Mouse (Mus musculus): ENCODE data around the gene Nr2e1.

The Nr2e1 gene

DNA sequence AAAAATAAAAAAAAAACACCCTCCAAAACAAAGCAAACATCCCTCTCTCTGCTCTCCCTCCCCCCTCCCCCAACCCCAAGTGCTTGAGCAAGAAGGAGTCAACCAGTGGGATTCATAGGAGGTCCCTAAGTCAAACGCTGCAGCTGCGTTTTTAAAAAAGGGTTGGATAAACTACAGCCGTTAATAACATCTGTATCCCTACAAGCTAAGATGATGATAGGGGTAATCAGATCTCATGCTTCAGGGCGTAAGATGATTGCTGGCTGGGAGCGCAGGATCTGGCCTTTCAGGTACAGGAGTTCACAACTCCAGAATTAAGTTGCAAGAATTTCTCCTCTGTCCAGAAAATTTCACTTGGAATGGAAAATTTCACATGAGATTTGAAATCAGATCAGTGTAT is 6.1 kb upstream of the Nr2e1 start:
- DNase-seq (ENCODE audit: extremely low read depth, insufficient read length, low spot score), result no peak

DNA sequence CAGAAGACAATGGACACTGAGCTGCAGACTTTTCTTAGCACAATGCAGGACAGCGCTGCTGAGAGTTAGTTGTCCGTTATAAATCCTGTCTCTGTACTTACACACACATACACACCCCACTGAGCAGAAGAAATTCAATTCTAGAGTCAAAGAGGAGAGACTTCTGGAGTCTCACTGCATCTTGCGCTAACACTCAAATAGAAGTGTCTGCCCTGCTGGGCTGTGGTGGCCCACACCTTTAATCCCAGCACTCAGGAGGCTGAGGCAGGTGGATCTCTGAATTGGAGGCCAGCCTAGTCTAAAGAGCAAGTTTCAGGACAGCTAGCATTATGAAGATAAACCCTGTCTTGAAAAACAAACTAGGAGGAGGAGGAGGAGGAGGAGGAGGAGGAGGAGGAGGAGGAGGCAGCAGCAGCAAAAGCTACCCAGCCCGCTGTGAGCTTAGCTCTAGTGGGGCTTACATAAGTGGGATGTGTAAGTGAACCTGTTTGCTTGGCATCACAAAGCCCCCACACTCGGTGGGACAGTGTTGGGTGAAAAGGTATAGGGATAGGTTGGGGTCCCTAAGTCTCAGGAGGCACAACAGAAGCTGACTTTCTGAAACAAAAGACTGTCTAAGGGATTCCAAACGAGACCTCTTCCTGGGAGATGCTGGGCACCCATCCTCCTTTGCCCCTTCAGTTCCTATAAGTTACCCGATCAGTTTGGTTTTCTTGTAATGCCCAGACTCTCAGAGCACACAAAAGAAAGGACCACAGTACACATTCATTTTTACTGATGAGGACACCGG is 4.7 kb upstream of the Nr2e1 start:
- no peak for DNase-seq (ENCODE audit: extremely low read depth, insufficient read length, low spot score)

DNA sequence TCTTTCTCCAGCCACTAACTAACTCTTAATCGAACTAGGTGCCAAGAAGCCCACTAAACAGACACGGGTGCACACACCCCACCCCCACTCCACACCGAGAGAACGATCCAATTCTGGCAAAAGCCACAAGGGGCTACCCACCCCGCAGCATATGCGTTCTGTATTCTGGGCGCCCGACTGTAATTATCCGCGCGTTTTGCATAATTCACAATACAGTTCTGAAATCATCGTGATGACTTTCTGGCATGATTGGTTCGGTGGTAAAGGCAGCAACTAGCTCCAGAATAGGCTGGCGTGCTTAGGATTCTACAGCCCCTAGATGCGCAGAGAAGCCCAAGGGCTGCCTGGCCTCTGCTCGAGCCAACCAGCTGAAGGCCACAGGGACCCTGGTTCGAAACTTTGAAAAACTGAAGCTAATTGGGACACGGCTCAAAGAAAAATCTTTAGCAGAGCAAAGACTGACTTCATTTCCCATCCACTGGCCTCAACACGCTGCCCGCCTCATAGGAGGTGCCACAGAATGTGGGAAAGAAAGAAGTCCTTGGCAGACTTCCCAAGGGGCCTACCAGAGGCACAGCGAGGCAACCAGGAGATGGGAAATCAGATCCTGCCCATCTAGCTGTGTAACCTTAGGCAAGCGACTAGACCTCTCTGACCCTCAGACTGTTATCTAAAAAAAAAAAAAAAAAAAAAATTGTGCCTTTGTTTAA is 2.3 kb upstream of the Nr2e1 start:
- DNase-seq (ENCODE audit: extremely low read depth, insufficient read length, low spot score), result no peak

DNA sequence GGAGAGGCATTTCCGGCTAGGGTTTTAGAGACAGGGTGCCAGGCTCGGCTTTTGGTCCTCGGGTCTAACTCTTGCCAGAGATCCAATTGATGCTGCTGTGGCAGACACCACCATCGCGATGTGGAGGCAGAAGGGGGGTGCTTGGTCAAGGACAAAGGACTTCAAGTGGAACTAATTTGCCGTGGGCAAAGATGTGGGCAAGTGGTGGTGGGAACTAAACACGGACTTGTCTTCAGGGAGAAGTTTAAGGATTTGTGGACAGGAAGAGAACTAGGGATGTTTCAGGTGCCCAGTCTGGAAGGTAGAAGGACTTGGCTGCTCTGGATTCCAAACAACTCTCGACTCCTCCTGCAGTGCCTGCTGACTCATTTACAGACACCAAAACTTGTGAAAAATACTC is 1.7 kb upstream of the Nr2e1 start:
- DNase-seq (ENCODE audit: extremely low read depth, insufficient read length, low spot score), result no peak

DNA sequence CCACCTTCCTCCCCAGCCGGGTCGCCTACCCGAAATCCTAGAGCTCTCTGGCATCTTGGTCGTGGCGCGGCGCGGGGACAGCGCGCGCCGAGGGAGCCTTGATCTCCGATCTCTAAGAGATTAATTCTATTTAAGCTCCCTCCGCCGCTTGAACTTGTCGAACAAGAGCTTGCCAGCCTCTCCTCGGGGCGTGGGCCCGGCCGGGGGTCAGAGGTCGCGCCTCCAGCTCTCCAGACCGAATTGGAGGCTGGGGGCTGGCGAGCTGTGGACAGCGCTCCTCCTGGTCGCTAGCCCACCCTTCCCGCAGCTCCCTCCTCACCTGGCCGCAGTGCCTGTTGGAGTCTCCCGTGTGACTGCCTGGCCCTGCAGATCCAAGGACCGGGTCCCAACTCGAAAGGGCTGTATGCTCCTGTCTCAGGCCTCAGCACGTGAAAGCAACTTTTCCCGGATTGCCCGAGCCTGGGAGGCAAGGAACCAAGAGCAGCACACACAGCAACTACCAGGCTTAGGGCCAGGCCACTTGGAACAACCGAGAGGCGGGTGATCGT is 1.1 kb upstream of the Nr2e1 start:
- no peak for DNase-seq (ENCODE audit: extremely low read depth, insufficient read length, low spot score)

DNA sequence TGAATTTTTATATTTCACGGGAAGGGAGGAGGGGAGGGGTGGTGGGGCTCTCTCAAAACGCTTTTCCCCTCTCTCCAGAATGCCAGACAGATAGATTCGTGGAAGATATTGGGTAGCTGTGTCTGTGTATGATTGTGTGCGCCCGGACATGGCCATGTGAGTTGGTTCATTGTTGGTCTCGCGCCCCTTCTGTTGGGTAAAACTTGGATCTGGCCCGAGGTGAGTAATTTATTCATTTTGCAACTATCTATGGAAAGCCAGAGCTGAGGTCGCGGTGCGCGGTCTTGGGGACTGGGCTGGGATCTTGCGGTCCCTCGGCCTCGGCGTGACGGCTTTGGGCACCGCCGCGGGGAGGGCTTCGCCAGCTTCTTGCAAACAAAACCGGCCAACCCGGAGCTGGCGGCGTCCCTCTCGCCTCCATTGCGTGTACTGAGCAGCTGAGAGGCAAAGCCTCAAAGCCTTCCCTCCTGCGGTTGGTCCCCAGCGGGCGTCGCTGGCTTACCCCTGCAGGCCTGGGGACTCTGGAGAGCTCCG is 537 bp upstream of the Nr2e1 start:
- no peak for DNase-seq (ENCODE audit: extremely low read depth, insufficient read length, low spot score)

DNA sequence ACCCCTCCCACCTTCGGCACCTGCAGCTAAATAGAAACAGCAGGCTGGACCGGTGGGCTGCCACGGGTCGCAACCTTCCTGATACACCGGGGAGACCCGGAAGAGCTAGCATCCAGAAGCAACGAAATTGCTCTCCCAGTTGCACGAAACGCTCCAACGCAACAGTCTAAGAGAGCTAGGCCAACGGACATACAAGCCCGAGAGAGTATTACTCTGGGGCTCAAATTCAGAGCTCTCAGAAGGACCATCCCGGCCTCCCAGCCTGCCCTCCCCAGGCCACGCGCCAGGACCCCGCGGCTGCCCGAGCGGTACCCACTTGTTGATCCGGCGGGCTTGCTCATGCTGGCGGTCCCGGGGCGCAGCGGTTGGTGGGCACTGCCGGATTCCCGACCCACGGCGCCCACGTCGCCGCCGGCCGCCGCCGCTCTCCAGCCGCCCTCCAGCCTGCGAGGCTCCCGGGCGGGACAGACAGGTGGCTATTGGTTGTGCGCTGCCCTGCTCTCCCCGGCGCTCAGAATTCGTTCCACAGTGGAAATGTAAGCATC is 794 bp downstream of the Nr2e1 start:
- no peak for DNase-seq (ENCODE audit: extremely low read depth, insufficient read length, low spot score)

DNA sequence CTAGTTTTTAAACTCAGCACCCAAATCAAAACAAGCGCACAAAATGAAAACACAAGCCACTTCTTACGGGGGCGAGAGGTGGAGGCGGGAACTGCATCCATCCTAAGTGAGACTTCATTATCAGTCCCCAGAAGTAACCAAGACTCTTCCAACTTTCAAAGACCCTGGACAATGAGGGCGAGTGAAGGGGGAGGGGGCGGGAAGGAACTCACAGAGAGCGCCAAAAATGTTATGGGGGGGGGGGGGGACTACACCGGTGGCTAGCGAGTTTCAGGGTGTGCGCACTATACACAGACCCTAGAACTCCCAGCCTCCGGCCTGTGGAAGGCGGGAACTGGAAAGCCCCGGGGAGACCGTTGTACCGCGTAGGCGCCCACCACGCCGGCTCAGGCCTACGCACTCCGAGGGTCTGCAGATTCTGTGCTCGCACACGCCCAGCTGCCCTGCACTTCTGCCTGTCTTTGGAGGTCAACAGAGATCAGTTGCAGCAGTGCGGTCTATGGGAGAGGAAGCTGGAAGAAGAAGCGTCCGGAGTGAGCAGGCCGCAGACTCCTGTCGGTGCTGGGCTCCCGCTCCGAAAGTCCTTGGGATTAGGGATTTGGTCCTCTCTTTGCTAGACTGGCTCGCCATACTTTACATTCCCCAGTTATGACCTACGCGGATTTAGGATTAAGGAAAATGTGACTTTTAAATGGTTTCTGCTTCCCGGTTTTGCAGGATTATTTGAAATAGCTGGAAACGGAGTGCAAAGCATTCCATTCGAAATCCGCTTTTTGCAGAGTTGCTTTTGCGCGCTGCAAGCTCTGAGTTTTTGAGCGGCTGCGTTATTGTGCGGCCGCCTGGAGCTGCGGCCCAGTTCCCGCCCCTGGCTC is 1.5 kb downstream of the Nr2e1 start:
- no peak for DNase-seq (ENCODE audit: extremely low read depth, insufficient read length, low spot score)

DNA sequence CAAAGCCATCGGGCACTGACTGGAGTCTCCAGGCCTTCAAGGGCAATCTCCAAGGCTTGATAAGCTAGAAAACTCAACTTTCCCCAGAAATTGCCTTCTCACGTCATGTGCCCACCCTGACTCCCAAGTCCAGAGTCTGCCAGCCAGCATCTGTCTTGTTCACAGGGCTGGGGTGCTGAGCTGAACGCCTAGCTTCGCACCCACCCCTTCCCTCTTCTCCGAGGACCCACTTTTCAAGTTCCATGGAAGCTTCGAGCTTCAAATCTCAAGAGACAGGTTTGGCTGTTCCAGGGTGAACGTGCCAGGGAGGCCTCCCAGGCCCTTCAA is 2.5 kb downstream of the Nr2e1 start:
- no peak for DNase-seq (ENCODE audit: extremely low read depth, insufficient read length, low spot score)

DNA sequence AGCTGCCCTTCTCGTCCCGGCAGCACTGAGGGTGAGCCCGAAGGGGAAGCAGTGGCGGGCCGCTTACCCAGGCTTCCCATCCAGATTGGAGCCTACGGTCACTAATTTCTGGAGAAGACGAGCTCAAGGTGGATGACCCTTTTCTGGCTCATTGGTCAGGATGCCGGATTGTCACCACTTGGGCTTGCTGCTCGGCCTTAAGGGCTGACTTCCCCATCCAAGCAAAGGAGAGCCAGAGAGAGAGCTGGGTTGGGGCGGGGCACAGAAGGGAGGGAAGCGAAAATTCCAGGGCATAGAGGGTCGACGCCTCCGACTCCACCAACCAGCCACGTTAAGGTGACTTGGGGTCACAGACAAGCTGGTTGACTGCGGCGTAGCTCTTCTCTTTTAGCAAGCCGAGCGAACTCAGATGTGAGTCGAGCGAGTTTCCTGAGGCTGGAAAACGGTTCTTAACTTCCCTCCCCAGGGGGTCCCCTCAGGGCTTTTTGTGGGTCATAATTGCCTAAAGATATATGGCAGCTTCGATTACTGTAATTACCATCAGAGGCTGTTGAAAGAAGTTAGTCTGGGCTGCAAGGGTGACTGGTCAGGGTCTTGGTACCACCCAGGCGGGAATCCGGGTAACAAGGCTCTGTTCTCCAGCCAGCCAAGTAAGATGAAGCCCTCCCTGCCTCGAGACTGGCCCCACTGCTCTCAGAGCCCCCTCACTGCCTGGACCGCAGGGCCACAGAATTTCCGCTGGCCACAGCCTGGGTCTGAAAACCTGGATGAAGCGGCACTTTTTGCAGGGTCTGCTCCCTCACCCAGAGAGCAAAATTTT is 3.1 kb downstream of the Nr2e1 start:
- no peak for DNase-seq (ENCODE audit: extremely low read depth, insufficient read length, low spot score)

DNA sequence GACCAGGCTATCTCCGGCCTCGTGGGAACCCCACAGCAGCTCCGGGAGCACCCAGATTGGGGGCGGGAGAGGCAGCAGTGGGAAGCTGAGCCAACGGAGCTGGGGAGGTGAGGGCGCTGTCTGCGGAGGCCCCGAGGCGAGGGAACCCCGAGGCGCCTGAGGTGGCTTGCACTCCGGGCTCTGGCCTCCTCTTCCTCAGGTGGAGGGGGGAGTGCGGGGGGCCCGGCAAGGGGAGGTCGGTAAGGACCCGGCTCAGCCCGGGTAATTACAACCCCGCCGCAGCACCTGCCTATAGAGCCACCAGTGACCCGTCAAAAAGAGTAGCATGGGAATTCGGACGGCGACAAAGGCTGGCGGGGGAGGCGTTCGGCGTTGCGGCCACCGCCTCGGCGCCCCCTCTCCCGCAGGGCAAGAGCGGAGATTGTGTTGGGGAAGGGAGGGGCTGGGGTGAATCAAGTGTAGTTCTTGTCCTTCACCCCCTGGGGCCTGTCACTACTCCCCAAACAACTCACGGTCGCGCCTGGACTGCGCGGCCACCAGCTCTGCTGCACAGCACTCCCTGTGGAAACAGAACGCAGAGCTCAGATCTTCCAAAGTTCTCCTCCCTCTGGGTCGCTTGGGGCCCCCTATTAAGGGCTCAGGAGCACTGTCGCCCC is 3.8 kb downstream of the Nr2e1 start:
- DNase-seq (ENCODE audit: extremely low read depth, insufficient read length, low spot score), result no peak

DNA sequence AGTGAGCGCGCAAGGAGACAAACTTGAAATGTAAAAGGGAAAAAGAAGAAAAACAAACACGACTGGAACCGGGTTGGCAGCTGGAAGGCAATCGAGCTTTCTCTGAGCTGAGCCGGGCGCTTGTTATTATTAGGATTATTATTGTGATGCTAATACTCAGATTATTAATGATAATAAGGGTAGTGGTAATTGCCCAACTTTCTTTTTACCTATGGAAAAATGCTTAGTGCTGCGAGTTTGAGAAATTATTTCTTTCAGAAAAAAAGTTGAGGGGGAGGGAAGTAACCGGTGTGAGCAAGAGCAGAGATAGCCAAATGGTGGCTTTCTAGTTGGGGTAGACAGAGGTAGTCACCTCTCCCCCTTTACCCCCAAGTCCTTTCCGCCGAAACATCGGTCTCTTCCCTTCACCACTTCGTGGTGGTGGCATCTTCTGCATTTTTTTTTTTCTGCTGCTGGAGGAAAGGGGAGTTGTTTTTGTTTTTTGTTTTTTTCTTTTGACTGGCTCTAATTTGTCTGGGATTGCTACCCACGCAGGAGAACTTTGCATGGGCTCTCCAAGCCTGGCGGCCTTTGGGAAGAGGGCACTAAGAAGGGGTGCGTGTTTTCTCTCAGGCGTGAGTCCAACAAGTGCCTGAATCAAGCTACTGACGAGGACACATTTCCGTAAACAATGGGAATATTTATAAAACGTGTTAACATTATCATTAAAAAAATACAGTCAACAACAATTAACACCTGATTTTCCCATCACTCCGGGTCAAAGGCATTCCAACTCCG is 4.5 kb downstream of the Nr2e1 start:
- no peak for DNase-seq (ENCODE audit: extremely low read depth, insufficient read length, low spot score)

DNA sequence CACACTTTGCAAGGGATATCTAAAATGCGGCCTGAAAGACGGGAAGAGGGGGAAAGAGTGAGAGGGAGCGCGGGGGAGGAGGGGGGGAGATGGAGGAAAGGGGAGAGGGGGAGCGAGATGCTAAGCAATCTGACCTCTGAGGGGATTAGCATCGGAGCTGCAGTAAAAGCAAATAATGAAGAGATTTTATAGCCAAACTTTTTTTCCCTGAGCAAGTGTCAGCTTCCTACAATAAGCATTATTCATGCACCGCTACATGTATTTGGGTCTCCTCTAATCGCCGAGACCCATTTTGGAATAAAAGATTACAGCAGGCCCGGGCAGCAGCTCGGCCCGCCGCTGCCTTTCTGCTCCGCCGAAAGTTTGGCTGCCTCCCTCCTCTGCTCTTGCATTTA is 5.2 kb downstream of the Nr2e1 start:
- DNase-seq (ENCODE audit: extremely low read depth, insufficient read length, low spot score), result no peak

DNA sequence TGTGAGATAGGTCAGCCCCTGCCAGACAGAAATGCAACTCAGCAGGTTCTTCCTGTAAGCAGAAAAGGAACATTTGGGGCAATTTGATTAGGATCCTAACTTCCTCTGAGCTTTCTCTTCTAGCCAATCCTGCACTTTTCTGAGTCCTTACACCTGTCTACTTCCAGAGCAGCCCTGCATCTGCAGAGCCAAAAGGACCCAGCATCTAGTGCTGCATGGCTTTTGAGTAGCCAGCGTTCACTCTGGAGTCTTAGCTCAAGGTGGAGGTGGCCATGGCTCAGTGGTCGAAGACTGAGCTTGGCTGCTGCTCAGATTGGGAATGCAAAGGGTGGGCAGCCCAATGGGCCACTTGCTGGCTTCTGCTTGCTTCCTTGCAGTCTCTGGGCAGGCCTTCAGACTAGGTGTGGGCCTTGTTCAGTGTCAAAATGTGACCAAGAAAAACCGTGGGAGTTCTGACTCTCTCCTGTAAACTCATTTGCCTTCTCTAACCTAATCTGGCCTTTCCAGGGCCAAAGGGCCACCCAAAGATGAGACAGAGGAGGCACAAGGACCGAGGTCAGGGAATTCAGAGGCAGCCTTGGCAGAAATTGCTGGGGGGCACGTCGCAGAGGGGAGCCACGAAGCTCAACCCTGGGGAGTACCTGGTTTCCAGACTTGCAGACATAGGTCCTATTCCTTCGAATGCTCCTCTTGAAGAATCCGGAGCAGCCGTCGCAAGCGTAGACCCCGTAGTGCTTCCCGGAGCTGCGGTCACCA is 5.7 kb downstream of the Nr2e1 start:
- no peak for DNase-seq (ENCODE audit: extremely low read depth, insufficient read length, low spot score)

DNA sequence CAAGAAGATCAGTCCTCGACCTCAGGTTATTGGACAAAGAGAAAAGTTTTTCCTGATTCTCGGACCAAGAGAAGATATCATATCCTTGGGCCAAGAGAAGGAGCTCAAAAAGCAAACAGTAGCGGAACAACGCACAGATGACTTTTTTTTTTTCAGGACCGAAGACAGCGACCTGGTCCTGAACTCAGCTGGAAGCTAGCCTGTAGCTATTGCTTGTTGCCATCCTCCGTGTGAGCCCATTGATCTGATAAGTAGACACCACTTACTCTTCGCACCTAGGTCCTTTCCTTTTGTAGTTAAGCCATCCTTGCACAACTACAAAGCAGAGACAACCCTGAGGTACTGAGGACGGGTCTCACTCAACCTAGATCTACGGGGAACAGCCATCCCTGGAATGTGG is 8.8 kb downstream of the Nr2e1 start:
- DNase-seq (ENCODE audit: extremely low read depth, insufficient read length, low spot score), result no peak

DNA sequence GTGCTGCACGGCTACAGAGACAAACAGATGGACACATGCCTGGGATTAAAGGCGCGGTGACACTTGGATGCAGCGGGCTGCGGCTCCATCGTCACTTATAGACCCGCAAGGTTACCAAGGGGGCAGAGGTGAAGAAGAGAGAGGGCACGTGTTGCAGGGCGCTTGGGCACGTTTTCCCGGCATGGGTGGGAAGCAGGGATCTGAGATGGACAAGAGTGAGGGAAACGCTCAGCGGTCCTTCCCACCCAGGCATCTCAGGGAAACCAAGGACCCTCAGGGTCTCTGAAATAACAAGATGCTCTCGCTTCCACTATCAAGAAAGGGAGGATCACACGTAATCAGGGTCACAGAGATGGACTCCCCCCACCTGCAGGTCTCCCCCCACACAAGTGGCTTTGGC is 10.5 kb downstream of the Nr2e1 start:
- no peak for DNase-seq (ENCODE audit: extremely low read depth, insufficient read length, low spot score)

DNA sequence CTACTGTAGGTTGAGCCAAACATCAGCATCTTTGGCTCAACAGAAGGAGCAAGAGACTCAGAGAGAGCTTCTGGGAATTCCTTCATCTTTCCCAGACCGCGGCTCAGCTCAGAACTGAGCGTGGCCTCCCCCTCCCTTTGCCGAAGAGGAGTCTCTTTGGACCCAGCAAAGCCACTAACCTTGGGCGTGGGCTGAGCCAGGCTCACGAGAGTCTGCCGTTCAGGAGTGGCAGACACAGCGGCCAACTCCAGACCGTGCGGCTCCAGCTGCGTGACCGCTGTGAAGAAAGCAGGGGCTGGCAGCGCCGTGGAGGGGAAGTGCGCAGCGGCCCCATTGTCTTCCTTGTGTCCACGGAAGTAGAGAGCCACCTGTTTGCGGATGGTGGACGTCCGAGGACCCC is 10.9 kb downstream of the Nr2e1 start:
- no peak for DNase-seq (ENCODE audit: extremely low read depth, insufficient read length, low spot score)

DNA sequence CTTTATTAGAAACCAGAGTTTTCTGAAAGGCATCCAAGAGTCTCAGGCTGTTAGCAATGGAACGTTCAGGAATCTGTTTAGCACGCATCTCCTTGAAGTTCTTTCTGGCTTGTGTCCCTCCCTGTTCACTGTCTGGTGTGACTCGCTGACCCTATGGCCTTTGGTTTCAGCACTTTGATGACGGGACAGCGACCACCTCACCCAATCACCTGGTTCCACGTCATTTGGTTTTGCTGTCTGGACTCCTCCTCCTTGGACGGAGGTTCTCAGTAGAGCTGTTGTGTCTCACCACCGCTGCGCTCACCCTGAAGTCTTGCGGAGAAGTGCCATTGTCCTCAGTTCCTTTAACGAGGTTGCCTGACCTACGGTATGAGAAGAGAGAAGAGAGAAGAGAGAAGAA is 21.2 kb downstream of the Nr2e1 start:
- DNase-seq (ENCODE audit: extremely low read depth, insufficient read length, low spot score), result no peak
